8 mouse cellular contexts compared by ENCODE assay signal in genomic region chr17:27557927-27558661, GRCm38 (mm10). TPM values are rescaled to one million over a fixed set of nuclear protein-coding genes. Genes with fewer than 3 reads are reported as not detected.
DNase-seq lines count a peak whose midpoint lies in the region; ATAC-seq and TF ChIP-seq lines count a peak whose summit lies in the region.

No protein-coding gene starts in this region.

- 49% methylated on average over 14 of the region's 14 CpGs for WGBS in heart, adult 2 months
- WGBS in embryonic facial prominence, embryonic 13.5 days: 1% methylated on average over 14 of the region's 14 CpGs
- WGBS in limb, embryonic 14.5 days: 4% methylated on average over 14 of the region's 14 CpGs
- 9% methylated on average over 14 of the region's 14 CpGs for WGBS in stomach, embryonic 15.5 days

- intact Hi-C loops in heart, adult 2 months (cut with DNase I): no loop called here

- no peak overlapping the region for H3K27ac ChIP-seq in heart, adult 2 months
- peak overlapping the region; percentile 97 for H3K27ac ChIP-seq in embryonic facial prominence, embryonic 13.5 days
- peak overlapping the region; percentile 97 for H3K27ac ChIP-seq in limb, embryonic 14.5 days (replicated peaks; ENCODE audit: low read depth, low read length)
- peak overlapping the region; percentile 93 for H3K27ac ChIP-seq in stomach, embryonic 15.5 days

- H3K27me3 ChIP-seq in heart, adult 2 months (ENCODE audit: control insufficient read depth, insufficient read depth, low read length): no peaks in the 10 kb centered on the region
- no peaks in the 10 kb centered on the region for H3K27me3 ChIP-seq in C2C12 (ENCODE audit: control insufficient read depth, insufficient read depth, insufficient read length)
- H3K27me3 ChIP-seq in embryonic facial prominence, embryonic 13.5 days: no peaks in the 10 kb centered on the region
- H3K27me3 ChIP-seq in limb, embryonic 14.5 days (ENCODE audit: control insufficient read depth, insufficient read depth, low read length): no peaks in the 10 kb centered on the region
- H3K27me3 ChIP-seq in stomach, embryonic 15.5 days (replicated peaks): no peaks in the 10 kb centered on the region

- H3K36me3 ChIP-seq in heart, adult 2 months (ENCODE audit: control insufficient read depth, insufficient read depth, low read length): no peaks in the 10 kb centered on the region
- peaks cover 9% of the 10 kb centered on the region for H3K36me3 ChIP-seq in C2C12 (ENCODE audit: control insufficient read depth, insufficient read depth)
- peaks cover 21% of the 10 kb centered on the region for H3K36me3 ChIP-seq in embryonic facial prominence, embryonic 13.5 days
- H3K36me3 ChIP-seq in limb, embryonic 14.5 days (ENCODE audit: control insufficient read depth, insufficient read depth, low read length): peaks cover 13% of the 10 kb centered on the region
- no peaks in the 10 kb centered on the region for H3K36me3 ChIP-seq in stomach, embryonic 15.5 days

- no peaks in the 10 kb centered on the region for H3K79me2 ChIP-seq in heart, adult 2 months (replicated peaks; ENCODE audit: control insufficient read depth, insufficient read depth, low read length)
- H3K79me2 ChIP-seq in C2C12 (ENCODE audit: control insufficient read depth, insufficient read depth): peaks cover 50% of the 10 kb centered on the region

- TF ChIP-seq POLR2A in heart, adult 2 months (IDR thresholded peaks at IDR 0.05; ENCODE audit: insufficient read depth, low read depth, low read length): no peak
- no peak for TF ChIP-seq POLR2A in limb, embryonic 14.5 days (IDR thresholded peaks at IDR 0.05; ENCODE audit: borderline replicate concordance, extremely low read depth, insufficient read depth, insufficient read length)

- TF ChIP-seq EP300 in heart, adult 2 months (IDR thresholded peaks at IDR 0.05; ENCODE audit: insufficient read depth, low read depth, low read length): no peak

- no peak for TF ChIP-seq CTCF in heart, adult 2 months (IDR thresholded peaks at IDR 0.05)
- no peak for TF ChIP-seq CTCF in C2C12 (IDR thresholded peaks at IDR 0.05; ENCODE audit: control insufficient read depth, insufficient read depth, insufficient read length)

- H3K79me3 ChIP-seq in C2C12 (ENCODE audit: low read depth): peaks cover 38% of the 10 kb centered on the region

- ATAC-seq in embryonic facial prominence, embryonic 13.5 days (ENCODE audit: insufficient number of reproducible peaks, insufficient read depth, low FRiP score, low TSS enrichment, low read depth): no peak
- ATAC-seq in limb, embryonic 14.5 days (ENCODE audit: low FRiP score, low read depth): no peak
- no peak for ATAC-seq in stomach, embryonic 15.5 days (ENCODE audit: insufficient read depth, low FRiP score, low read depth)
- ATAC-seq in megakaryocyte-erythroid progenitor cell, adult 5-6 weeks (replicated peaks; ENCODE audit: low FRiP score, low TSS enrichment, poor library complexity, severe bottlenecking): no peak

- DNase-seq in heart, adult 2 months: no peak
- no peak for DNase-seq in heart, adult 8-10 months (ENCODE audit: low spot score)
- no peak for DNase-seq in limb, embryonic 14.5 days (ENCODE audit: low spot score)
- no peak for DNase-seq in left cerebral cortex, adult 18-20 months (ENCODE audit: low spot score in 2 of 2)

- no peaks in the 10 kb centered on the region for H3K4me1 ChIP-seq in heart, adult 2 months (ENCODE audit: control insufficient read depth, insufficient read depth, low read length)
- H3K4me1 ChIP-seq in embryonic facial prominence, embryonic 13.5 days: peaks cover 48% of the 10 kb centered on the region
- peaks cover 22% of the 10 kb centered on the region for H3K4me1 ChIP-seq in limb, embryonic 14.5 days (ENCODE audit: control insufficient read depth, insufficient read depth, low read length)
- peaks cover 38% of the 10 kb centered on the region for H3K4me1 ChIP-seq in stomach, embryonic 15.5 days

- peak overlapping the region; percentile 67 for H3K4me3 ChIP-seq in heart, adult 2 months
- H3K4me3 ChIP-seq in C2C12 (ENCODE audit: insufficient read depth, poor library complexity, severe bottlenecking): peak overlapping the region; percentile 74
- H3K4me3 ChIP-seq in embryonic facial prominence, embryonic 13.5 days: peak overlapping the region; percentile 85
- peak overlapping the region; percentile 81 for H3K4me3 ChIP-seq in limb, embryonic 14.5 days (replicated peaks; ENCODE audit: low read length)
- H3K4me3 ChIP-seq in stomach, embryonic 15.5 days (replicated peaks): peak overlapping the region; percentile 74

- H3K9ac ChIP-seq in heart, adult 2 months (ENCODE audit: low read depth, low read length): no peak overlapping the region; the same call in 1 of the 2 replicates
- H3K9ac ChIP-seq in embryonic facial prominence, embryonic 13.5 days: peak overlapping the region; percentile 94
- peak overlapping the region; percentile 87 for H3K9ac ChIP-seq in limb, embryonic 14.5 days (ENCODE audit: low read depth, low read length, severe bottlenecking)
- H3K9ac ChIP-seq in stomach, embryonic 15.5 days: 0 out of 2 replicates have a peak overlapping the region, but pooled peaks have one; percentile 62

- peak overlapping the region; percentile 78 for H3K4me2 ChIP-seq in embryonic facial prominence, embryonic 13.5 days
- peak overlapping the region; percentile 82 for H3K4me2 ChIP-seq in limb, embryonic 14.5 days (replicated peaks; ENCODE audit: low read depth, low read length, severe bottlenecking)
- H3K4me2 ChIP-seq in stomach, embryonic 15.5 days: peak overlapping the region; percentile 88

- peak overlapping the region; percentile 91 for H3ac ChIP-seq in C2C12 (ENCODE audit: control insufficient read depth, insufficient read length, low read depth)

- H3K9me3 ChIP-seq in embryonic facial prominence, embryonic 13.5 days: no peaks in the 10 kb centered on the region
- H3K9me3 ChIP-seq in limb, embryonic 14.5 days (ENCODE audit: control insufficient read depth, low read length): no peaks in the 10 kb centered on the region
- no peaks in the 10 kb centered on the region for H3K9me3 ChIP-seq in stomach, embryonic 15.5 days

TF ChIP-seq in C2C12, 6 proteins besides CTCF, POLR2A, EP300 and RAD21:
- TF ChIP-seq MYOD1 (IDR thresholded peaks at IDR 0.05; ENCODE audit: control insufficient read depth, insufficient read length, low read depth) (peak; percentile 44), MAX (IDR thresholded peaks at IDR 0.05) (no peak)

RNA-seq across cellular contexts. Expression of gene Hmga1, which starts 1.8 kb away (rescaled TPM):
- 10 to 100 TPM; 47.5 to 48.2 TPM for total RNA-seq in heart, adult 2 months (2021)
- 73.8 and 78.0 TPM in 2 replicates for polyA plus RNA-seq in heart, adult 2 months (2012; rRNA removed)
- 10 to 100 TPM; 42.6 to 51.1 (median 46.9) TPM for total RNA-seq in heart, adult 8-10 months (2022)
- 397 TPM for polyA plus RNA-seq in C2C12 (2012; fragmentation: generic; extraction: Trizol)
- 227 and 258 TPM in 2 replicates for polyA plus RNA-seq in embryonic facial prominence, embryonic 13.5 days (2015; fragmentation: Nextera tagmentation; extraction: Ambion mirVana)
- polyA plus RNA-seq in limb, embryonic 14.5 days (2012; rRNA removed): 196 and 250 TPM in 2 replicates
- polyA plus RNA-seq in limb, embryonic 14.5 days (2014; fragmentation: Nextera tagmentation; extraction: Ambion mirVana): 227 and 235 TPM in 2 replicates
- polyA plus RNA-seq in stomach, embryonic 15.5 days (2015; fragmentation: Nextera tagmentation; extraction: Ambion mirVana): 193 and 215 TPM in 2 replicates
- 10 to 100 TPM; 50.7 to 58.9 TPM for total RNA-seq in left cerebral cortex, adult 18-20 months (2021)
- 271 and 334 TPM in 2 replicates for total RNA-seq in megakaryocyte-erythroid progenitor cell, adult 5-6 weeks (2014; fragmentation: Nextera tagmentation)
- 97.8 and 182 TPM in 2 replicates for total RNA-seq in megakaryocyte-erythroid progenitor cell, adult 5-6 weeks (2017)

RNA-seq across cellular contexts. Expression of gene AI413582, which starts 7.5 kb away (rescaled TPM):
- total RNA-seq in heart, adult 2 months (2021): 1 to 10 TPM; 9.1 TPM
- 14.1 and 22.4 TPM in 2 replicates for polyA plus RNA-seq in heart, adult 2 months (2012; rRNA removed)
- 10 to 100 TPM in 2 of 4 experiments, 1 to 10 TPM in 2; 6.4 to 10.3 (median 9.9) TPM for total RNA-seq in heart, adult 8-10 months (2022)
- 37.9 TPM for polyA plus RNA-seq in C2C12 (2012; fragmentation: generic; extraction: Trizol)
- 21.2 and 21.4 TPM in 2 replicates for polyA plus RNA-seq in embryonic facial prominence, embryonic 13.5 days (2015; fragmentation: Nextera tagmentation; extraction: Ambion mirVana)
- 24.1 and 28.0 TPM in 2 replicates for polyA plus RNA-seq in limb, embryonic 14.5 days (2012; rRNA removed)
- 31.4 and 31.9 TPM in 2 replicates for polyA plus RNA-seq in limb, embryonic 14.5 days (2014; fragmentation: Nextera tagmentation; extraction: Ambion mirVana)
- 23.6 and 33.1 TPM in 2 replicates for polyA plus RNA-seq in stomach, embryonic 15.5 days (2015; fragmentation: Nextera tagmentation; extraction: Ambion mirVana)
- 10 to 100 TPM; 83.2 to 92.5 TPM for total RNA-seq in left cerebral cortex, adult 18-20 months (2021)
- 14.3 and 20.0 TPM in 2 replicates for total RNA-seq in megakaryocyte-erythroid progenitor cell, adult 5-6 weeks (2014; fragmentation: Nextera tagmentation)
- total RNA-seq in megakaryocyte-erythroid progenitor cell, adult 5-6 weeks (2017): 7.0 and 8.7 TPM in 2 replicates

RNA-seq across cellular contexts. Expression of gene Grm4, which starts 36.9 kb away (rescaled TPM):
- total RNA-seq in heart, adult 2 months (2021): under 1 TPM; 0.13 to 0.16 TPM
- 0.47 and 0.53 TPM in 2 replicates for polyA plus RNA-seq in heart, adult 2 months (2012; rRNA removed)
- total RNA-seq in heart, adult 8-10 months (2022): under 1 TPM in 3 of 4 experiments, not detected in 1; 0.16 to 0.30 (median 0.23) TPM
- not detected for polyA plus RNA-seq in C2C12 (2012; fragmentation: generic; extraction: Trizol)
- polyA plus RNA-seq in embryonic facial prominence, embryonic 13.5 days (2015; fragmentation: Nextera tagmentation; extraction: Ambion mirVana): 0.25 and 0.38 TPM in 2 replicates
- polyA plus RNA-seq in limb, embryonic 14.5 days (2012; rRNA removed): 1.6 and 2.2 TPM in 2 replicates
- polyA plus RNA-seq in limb, embryonic 14.5 days (2014; fragmentation: Nextera tagmentation; extraction: Ambion mirVana): 0.75 and 1.0 TPM in 2 replicates
- 0.15 and 0.35 TPM in 2 replicates for polyA plus RNA-seq in stomach, embryonic 15.5 days (2015; fragmentation: Nextera tagmentation; extraction: Ambion mirVana)
- 10 to 100 TPM; 22.3 to 27.6 TPM for total RNA-seq in left cerebral cortex, adult 18-20 months (2021)
- total RNA-seq in megakaryocyte-erythroid progenitor cell, adult 5-6 weeks (2014; fragmentation: Nextera tagmentation): not detected in 2 replicates
- not detected in 2 replicates for total RNA-seq in megakaryocyte-erythroid progenitor cell, adult 5-6 weeks (2017)
